Mouse (Mus musculus) cerebellum, adult (tissue): ENCODE data around the gene Chd9.

ENCODE experiments used
- ATAC-seq: cut with Nextera tagmentation; 2 replicates; pipeline ENCODE4 v1.9.2; 2017; ENCODE audit warnings: mild to moderate bottlenecking, moderate library complexity, mixed read lengths; ENCODE audit not compliant: insufficient number of reproducible peaks, low FRiP score, low TSS enrichment

Chd9 gene

DNA sequence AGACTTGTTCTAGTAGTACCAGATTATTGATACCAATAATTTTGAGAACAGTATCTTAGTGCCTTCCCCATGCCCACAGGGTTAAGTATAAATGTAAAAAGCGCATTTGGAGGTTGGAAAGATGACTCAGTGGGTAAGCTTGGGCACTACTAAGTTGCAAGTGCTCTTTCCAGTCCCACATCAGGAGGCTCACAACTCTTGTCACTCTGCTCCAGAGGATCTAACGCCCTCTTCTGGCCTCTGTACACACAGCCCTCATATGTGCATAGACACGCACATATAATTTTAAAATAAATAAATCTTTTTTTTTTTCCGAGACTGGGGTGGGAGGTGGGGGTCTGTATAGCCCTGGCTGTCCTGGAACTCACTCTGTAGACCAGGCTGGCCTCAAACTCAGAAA lies 131.6 kb downstream of the Chd9 start:
- ATAC-seq: no peak

DNA sequence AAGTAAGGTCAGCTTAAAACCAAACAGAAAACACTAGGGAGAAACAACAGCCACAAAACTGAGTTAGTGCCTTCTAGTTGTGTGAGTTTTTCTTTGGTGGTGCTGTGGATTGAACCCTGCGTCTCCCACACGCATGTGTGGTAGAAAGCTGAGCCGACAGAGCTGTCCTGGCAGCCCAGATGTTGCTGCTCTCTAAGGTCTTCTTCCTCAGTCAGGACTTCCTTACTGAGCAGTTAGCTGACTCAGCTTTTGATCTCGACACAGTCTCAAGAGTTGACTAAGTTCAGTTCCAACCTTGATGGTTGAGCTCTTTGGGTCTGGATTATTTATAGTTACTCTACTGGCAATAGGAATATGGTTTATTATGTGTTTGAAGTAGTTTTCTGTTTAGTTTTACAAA lies 133.5 kb downstream of the Chd9 start:
- no peak for ATAC-seq

DNA sequence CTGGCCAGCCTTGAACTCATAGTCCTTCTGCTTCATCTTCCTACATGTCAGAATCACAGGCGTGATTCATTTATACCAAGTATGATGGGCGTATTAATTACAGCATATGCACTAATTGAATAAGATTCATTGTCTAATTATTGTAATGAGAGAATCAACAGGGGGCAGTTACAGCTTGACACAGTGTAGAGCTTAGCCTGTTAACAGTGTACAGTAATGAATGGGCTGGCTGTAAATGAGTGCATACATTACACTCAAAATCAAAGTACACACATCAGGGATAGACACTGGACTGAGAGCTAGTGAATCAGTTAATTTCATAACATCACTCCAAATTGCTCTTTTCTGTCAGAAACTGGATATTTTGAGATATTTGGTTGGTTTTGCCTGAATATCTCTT lies 135.9 kb downstream of the Chd9 start:
- ATAC-seq: no peak

DNA sequence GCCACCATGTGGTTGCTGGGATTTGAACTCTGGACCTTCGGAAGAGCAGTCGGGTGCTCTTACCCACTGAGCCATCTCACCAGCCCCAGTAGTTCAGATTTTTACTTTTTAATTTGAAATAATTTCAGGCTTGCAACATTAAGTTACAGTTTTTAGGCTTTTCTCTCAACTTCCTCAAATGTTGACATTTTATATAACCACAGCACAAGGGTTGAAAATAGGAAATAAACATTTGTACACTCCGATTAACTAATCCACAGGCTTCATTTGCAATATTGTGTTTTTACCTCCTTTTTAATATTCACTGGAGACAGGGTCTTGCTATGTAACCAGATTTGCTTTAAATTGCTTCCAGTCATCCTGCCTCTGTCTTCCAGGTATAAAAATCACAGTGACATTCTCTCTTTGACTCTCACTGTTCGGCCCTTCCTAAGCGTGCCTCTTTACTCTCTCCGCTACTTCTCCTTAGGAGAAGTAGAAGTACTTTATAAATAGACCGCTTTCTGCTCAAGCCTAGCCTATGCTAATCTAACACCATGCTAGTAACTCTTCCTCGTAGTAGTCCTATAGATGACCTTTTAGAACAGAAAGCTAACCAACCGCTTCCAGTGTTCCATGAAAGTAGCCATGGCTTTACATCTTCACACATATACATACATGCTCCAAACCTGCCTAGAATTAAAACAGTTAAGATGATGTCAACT lies 137.5 kb downstream of the Chd9 start:
- no peak for ATAC-seq

DNA sequence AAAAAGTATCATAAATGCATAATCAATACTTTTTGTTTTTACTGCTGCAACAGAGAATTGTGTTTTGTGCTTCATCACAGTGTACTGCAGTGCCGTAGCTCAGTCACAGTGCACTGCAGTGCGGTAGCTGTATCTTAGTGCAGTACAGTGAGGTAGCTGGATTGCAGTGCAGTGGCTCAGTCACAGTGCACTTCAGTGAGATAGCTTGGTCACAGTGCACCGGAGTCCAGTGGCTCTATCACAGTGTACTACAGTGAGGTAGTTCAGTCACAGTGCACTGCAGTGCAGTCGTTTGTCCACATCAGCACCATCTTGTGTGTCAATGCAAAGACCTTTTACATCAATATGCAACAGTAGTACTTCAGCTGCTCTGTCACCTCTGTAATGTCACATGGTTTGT lies 140.2 kb downstream of the Chd9 start:
- ATAC-seq: no peak

DNA sequence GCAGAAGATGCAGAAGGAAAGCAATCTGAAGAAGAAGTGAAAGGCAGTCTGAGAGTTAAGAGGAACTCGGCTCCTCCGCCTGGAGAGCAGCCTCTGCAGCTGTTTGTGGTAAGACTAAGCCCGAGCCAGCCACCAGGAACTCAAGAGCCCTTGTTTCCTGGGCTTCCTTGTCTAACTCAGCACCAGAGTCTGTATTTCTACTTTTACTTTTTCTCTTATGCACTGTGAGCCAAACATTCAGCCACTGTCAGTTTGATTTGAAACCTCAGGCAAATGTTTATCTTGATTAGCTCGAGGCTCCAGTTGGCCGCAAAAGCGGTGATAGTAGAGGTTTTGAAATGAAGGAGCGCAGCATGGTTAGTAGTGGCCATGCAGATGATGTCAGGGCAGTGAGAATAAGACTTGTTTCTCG lies 148.8 kb downstream of the Chd9 start:
- ATAC-seq: no peak

DNA sequence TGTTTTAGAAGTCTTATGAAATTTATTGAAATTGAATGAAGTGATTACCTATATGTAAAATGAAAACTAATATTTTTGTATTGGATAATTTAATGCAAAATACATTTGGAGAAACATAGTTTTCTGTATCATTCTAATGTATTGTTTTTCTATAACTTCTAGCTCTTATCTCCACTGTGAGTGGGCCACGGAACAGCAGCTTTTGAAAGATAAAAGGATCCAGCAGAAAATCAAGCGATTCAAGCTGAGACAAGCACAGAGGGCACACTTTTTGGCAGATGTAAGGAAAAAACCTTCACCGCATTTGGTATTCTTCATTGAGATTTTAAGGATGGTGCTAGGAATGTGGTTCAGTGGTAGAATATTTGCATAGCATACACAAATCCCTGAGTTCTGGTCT lies 150.6 kb downstream of the Chd9 start:
- no peak for ATAC-seq

DNA sequence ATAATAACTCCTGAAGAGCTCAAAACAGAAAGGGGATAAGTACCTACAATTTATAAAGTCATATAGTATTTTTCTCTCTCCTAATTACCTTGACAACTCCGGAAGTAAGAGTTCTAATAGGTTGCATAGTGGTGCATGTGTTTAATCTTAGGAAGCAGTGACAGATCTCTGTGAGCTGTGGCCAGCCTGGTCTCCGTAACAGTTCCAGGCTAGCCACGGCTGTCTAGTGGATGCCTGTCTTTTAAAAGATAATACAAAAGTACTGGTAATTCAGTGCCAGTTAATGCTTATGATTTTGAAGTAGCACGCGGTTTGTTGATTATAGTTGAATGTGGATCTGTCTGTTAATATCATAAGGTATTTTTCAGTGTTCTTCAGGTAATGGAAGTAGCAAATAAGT lies 151.1 kb downstream of the Chd9 start:
- ATAC-seq: no peak

DNA sequence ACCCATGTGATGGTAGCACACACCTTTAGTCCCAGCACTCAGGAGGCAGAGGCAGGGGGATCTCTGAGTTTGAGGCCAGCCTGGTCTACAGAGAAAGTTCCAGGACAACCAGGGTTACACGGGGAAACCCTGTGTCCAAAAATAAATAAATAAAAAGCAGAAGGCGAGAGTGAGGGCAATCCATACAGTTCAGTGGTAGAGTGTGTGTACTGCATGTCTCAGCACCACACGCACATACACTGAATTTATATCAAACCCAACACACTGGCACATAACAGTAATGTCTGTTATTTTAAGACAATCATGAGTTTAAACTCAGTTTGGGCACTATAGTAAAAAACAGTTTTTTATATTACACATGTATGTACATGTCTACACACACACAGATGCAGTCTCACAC lies 153.9 kb downstream of the Chd9 start:
- no peak for ATAC-seq

DNA sequence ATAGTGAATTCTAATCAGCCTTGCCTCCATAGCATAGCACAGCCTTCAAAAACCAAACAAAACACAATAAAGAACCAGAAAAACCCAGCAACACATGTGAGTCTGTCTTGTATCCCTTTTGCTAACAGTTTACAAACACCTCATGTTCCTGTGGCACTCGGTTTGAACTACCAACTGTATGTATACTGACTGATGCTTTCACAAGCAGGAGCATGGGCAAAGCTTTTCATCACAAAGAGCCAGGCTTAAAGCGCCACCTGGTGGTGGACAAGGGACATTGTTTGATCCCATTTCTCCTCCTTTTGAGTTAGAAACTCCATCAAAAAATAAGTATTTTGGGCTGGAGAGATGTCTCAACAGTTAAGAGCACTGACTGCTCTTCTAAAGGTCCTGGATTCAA lies 191.6 kb downstream of the Chd9 start:
- peak; percentile 68 for ATAC-seq

DNA sequence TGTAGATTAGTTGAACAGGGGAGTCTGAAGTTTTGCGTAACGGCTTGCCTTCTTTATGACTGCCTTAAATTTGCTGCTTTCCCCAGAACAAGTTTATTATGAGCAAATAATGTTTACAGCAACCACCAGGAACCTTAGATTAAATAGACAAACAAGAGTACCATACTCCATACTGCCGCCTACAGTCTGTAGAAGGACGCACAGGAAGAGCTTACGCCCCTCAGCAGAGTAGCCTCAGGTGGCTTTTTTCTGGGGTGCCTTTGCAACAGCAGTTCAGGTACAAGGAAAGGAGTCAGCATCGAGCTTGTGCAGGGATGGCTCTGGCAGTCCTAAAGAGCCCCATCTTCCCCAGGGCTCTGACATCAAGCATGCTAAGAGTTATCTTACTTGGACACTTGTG lies 206.3 kb downstream of the Chd9 start:
- ATAC-seq: no peak

DNA sequence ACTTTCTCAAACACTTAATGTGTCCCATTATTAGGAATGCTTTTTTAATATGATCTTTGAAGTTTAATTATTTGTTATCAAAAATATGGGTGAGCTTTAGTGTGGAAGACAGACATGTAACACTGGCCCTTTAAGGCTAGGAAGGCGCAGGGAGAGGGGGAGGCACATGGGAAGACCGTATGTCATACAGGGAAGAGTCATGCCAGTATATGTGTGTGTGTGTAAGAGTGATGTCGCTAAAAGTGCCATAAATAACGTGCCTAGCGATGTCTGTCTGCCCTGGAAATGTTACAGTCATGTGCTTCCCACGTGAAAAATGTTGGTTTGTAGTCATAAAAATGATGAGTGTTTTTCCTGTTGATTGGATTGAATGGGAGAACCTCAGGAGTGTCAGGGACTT lies 208.8 kb downstream of the Chd9 start:
- ATAC-seq: no peak

DNA sequence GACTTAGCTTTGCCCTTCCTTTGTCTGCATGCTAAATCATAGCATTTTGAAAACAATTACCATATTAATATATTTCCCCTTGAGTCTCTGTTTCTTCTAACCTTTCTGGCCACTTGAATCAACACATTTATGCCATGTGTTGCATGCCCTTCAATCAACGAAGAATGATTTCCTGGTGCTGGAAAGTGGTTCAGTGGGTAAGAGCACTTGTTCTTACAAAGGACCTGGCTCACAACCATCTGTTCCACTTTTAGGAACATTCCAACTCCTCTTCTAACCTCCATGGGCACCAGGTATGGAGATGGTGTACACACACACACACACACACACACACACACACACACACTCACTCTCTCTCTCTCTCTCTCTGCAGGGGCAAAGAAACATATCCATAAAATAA lies 210.5 kb downstream of the Chd9 start:
- no peak for ATAC-seq

DNA sequence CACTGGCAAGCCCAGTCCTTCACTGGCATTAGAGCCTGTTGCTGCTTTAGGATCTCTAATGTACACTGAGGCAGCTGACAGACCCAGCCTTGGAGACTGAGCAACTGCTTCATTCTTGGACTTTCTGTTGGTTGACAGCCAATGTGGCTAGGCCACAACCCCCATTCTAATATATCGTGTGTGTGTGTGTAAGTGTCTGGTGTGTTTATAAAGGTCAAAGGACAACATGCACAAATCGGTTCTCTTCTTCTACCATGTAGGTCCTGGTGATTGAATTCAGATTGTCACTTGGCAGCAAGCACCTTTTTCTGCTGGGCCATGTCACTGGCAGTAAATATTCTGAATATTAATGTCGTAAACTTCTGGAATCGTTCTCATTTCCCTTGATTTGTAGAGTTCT lies 218.2 kb downstream of the Chd9 start:
- no peak for ATAC-seq

DNA sequence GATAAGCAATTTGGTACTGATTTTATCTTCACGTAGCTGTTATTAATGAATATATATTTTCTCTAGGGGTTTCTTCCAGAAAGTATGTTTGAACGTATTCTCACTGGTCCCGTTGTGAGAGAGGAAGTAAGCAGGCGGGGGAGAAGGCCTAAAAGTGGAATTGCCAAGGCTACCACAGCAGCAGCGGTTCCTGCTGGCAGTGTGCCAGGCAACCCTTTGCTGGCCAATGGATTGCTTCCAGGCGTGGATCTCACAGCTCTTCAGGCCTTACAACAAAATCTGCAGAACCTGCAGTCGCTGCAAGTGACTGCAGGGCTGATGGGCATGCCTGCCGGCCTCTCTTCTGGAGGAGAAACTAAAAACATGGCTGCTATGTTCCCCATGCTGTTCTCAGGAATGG lies 222.9 kb downstream of the Chd9 start:
- peak; percentile 40; the same call in 1 of the 2 replicates for ATAC-seq

DNA sequence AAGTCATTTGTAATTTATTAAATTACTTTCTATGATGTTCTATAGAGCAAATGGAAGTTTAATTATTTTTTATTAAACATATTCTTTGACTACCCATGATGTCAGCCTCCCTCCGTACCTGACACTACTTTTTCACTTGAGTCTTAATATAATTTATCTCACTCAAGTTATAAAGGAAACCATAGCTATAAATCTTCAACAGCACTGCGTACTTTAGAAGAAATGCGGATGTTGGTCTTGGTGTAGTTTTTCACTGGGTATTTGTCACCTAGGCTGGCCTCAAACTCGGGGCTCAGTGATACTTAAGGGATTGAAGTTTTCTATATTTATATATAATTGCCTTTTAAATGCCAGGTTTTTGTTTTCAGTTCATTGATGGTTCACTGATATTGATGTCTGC lies 226.3 kb downstream of the Chd9 start:
- ATAC-seq: no peak

DNA sequence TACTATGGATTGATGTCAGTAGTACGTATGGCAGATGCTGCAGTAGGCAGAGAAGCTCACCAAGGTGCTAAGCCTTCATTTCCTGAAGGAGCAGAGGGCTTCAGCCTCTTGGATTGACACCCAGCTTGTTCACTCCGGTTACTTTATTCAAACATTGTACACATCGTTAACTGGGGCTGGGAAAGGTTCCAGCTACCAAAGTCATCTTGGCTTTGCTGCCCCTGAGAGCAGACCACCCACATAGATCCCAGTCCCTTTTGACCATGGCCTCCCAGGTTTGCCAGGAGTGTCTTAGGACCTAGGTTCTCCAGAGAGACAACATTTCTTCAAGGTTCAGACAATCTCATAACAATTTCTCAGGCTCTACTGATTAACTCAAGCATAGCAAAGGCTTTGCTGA lies 228.7 kb downstream of the Chd9 start:
- no peak for ATAC-seq

DNA sequence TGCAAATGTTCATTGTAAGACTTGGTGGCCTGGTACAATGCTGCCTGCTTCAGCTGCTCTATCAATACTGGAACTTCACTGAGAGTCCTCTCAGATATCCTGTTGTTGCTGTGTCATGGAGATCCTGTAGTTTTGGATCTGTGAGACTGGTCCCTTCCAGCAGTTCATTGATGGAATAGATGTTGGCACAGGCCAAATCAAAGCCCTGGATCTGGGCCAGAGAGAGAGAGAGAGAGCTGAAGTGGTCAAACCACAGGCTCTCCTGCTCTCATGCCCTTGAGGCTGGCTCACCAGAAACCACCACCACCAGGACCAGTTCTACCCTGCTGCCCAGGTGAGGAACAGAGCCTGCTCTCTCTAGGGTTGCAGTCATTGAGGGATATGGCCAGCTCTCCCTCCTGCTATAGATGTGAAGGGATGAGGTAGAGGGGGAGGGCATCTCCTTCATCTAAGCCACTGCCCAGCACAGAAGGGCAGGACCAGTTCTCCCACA lies 231.0 kb downstream of the Chd9 start:
- ATAC-seq: no peak

DNA sequence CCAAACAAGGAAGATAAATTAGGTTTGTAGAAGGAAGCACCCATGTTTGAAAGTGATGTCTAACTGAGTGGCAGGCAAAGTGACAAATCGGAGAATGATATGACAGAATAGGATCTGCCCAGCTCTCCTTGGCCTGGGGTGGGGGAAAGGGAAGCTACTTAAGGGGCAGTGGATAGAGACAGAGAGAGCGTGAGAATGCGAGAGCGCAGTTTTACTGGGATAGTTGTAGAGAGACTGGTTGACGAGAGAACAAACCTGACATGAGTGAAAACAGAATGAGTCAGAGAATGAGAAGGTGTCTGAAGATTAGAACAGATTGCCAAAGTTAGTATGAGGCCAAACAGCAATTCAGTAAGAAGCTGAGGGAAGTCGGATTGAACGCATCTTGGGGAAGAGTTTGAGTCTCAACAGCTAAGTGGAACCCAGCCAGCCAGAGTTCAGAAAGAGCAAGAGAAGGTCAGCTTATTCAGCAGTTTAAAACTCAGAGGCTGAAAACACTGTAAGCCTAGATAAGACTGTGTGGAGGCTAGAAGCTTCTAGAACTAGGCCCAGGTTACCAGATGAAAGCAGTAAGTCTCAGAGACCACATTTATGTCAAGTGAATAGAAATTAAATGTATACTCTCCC lies 231.8 kb downstream of the Chd9 start:
- no peak for ATAC-seq

DNA sequence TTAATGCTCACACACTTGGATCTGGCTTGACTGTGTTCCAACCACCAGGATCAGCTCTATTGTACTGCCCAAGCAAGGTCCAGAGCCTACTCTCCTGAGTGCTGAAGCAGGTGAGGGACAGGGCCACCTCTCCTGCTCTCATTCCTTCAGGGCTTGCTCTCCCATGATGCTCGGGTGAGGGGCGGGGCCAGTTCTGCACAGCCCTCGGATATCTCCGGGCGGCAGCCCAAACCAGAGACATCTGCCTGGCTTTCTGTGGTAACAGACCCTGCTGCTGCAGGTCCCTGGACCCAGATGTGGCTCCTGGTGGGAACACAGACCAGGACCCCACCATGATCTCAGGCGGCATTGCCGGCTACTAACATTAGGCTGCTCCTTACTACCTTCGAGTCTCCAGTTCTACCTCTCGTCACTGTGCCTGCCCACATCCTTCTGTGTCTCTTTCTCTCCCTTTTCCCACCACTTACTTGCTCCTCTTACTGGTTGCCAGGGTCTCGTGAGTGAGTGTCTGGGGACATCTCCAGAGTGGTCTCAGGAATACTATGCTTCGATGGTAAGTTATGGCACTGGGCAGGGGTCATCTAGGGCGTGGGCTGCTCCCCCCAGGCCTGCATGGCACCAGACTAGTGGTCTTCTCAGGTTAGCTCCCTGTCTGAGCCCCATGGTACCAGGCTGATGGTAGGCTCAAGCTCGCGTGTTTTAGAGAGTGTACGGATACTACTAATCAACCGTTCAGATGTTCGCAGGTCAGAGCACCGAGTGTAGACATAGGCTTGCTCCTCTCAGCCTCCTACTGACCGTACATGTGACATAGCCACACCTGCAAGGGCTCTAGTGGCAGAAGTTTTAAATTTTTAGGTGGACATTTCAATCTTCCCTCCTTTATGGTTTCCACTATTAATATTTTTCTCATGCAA lies 232.7 kb downstream of the Chd9 start:
- no peak for ATAC-seq

DNA sequence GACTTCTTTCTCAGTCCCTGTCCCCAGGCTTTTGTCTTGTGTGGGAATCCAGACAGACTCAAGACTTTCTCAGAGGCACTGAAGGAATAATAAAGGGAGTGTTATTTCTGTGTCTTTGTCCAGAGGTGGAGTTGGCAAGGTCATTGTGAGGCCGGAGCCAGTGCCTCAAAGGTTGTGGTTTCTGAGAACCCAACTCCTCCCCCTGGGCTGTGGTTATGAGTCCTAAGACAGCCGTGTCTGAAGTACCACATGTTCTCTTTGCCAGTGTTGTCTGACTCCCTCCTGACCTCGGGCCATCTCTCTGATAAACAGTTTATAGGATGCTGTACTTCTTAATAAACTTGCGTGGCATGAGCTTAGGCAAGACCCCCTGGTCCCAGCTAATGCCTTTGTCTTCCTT lies 237.0 kb downstream of the Chd9 start:
- no peak for ATAC-seq
